Mouse (Mus musculus): ENCODE measurements around the gene Ppp1r17.

DNA sequence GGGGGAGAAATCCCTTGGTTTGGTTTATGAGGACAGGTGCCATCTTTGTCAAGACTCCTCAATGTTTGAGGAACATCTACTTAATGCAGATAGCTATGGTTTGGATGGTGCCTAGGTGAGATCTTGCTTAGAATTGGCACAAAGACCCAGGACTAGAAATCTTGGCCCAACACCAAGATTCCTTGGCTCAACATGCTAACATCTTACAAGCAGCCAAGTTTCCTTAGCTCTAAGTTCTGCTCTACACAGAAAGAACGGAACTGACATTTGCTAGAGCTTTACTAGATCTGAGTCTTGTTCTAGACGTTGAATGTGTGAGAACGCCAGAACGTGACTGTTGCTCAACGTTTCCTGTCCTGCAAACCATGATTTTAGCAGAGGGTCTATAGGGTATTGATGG lies 10.7 kb downstream of the Ppp1r17 start:
- TF ChIP-seq CTCF (conservative IDR thresholded peaks at IDR 0.05 in 1 of 2, IDR thresholded peaks at IDR 0.05 in 1 of 2; ENCODE audit: low read depth in 2 of 2, low read length in 2 of 2) (no peak), ELF1 (IDR thresholded peaks at IDR 0.05; ENCODE audit: low read depth, low read length) (no peak)
